Mouse (Mus musculus): ENCODE measurements around the gene Ubr1. TPM values are rescaled to one million over a fixed set of nuclear protein-coding genes. Genes with fewer than 3 reads are reported as not detected.

Gene Ubr1
- polyA plus RNA-seq, 1 experiment from 2014 or later, result 22.7 TPM

DNA sequence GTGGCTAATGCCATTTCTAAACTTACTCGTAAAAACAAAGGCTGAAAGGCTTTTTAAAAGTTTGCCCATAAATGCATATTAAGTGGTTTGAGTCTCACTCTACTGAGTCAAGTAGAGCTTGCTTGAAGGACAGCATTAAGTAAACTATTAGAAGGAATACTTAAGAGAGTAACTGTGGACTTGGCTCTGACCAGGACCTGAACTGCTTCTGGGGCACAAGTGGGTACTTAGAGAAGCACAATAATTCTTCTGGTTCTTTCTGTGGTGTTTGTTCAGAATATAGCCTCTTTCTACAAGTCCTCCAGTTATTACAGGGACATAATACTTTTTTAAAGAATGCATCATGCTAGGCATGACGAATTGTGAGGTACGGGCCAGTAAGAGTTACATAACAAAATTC, 5.0 kb downstream of the Ubr1 start:
- no peak for DNase-seq (ENCODE audit: low spot score)
- 95% methylated on average over 3 of the region's 3 CpGs for WGBS
- Histone ChIP-seq H3K4me3 (no peak overlapping the region), H3K27me3 (ENCODE audit: insufficient read depth, poor library complexity, severe bottlenecking) (no peaks in the 10 kb centered on the region), H3K27ac (no peak overlapping the region), H3K4me1 (peaks cover 12% of the 10 kb centered on the region), H3K36me3 (peaks cover 6% of the 10 kb centered on the region; the same call in 1 of the 2 replicates), H3K9me3 (no peaks in the 10 kb centered on the region)

DNA sequence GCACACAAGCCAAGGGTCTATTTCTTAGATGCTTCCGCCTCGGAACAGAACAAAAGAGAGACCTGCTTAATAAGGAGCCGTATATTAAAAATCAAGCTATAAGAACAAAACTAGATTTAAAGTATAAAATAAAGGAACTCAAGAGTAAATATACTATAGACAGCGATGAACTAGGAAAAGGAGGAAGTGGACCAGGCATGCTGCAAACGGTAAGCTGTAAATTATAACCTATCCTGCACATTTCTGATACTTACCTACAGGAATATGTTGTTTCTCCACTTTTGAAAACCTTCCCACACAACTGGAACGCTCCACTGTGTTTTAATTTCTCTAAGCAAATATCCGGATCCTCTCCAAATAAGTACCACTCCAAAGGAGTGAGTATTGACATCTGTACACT, 7.4 kb downstream of the Ubr1 start:
- Histone ChIP-seq H3K4me1 (peaks cover 4% of the 10 kb centered on the region; the same call in 1 of the 2 replicates), H3K27ac (no peak overlapping the region), H3K27me3 (ENCODE audit: insufficient read depth, poor library complexity, severe bottlenecking) (no peaks in the 10 kb centered on the region), H3K36me3 (peaks cover 15% of the 10 kb centered on the region; the same call in 1 of the 2 replicates), H3K9me3 (no peaks in the 10 kb centered on the region), H3K4me3 (no peak overlapping the region)
- no peak for DNase-seq (ENCODE audit: low spot score)
- 92% methylated on average over 7 of the region's 7 CpGs for WGBS

DNA sequence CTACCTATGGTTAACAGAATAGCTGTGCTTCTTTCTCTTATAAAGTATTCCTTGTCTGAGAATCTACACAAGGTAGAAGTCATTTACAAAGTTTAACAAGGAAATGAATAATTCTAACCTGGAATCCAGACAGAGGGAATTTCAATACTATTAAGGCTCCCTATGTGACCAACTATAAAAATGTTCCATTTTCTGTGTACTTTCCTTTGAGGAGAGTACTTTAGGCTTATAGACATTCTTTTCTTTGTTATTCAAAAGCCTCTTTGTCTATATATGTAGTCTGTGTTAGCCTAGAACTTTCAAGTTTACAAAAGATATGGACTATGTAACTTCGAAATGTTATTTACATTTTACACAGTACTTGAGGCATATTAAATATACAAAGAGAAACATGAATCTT, 10.3 kb downstream of the Ubr1 start:
- H3K27me3 ChIP-seq (ENCODE audit: insufficient read depth, poor library complexity, severe bottlenecking), result no peaks in the 10 kb centered on the region
- H3K27ac ChIP-seq, result no peak overlapping the region
- H3K4me1 ChIP-seq, result no peaks in the 10 kb centered on the region
- H3K9me3 ChIP-seq, result no peaks in the 10 kb centered on the region
- 94% methylated on average over 1 of the region's 1 CpGs for WGBS
- H3K4me3 ChIP-seq, result no peak overlapping the region
- peaks cover 24% of the 10 kb centered on the region for H3K36me3 ChIP-seq
- DNase-seq (ENCODE audit: low spot score), result no peak

DNA sequence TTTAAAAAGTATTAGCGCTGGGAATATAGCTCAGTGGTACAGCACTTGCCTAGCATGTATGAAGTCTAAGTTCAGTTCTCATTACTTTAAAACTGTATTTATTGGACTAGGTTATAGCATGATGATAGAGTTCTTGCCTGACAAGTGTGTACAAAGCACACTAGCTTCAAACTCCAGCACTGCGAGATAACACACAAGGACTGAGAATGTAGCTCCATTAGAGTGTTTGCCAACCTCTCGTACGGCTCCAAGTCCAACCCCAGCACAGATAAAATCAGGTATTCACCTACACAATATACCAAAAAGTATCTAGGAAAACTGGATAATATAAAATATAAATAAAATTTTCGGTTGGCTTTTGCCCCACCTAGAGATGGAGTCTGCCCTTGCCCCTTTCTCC, 10.7 kb downstream of the Ubr1 start:
- peaks cover 28% of the 10 kb centered on the region for H3K36me3 ChIP-seq
- no peaks in the 10 kb centered on the region for H3K4me1 ChIP-seq
- DNase-seq (ENCODE audit: low spot score), result no peak
- no peaks in the 10 kb centered on the region for H3K27me3 ChIP-seq (ENCODE audit: insufficient read depth, poor library complexity, severe bottlenecking)
- H3K27ac ChIP-seq, result no peak overlapping the region
- H3K9me3 ChIP-seq, result no peaks in the 10 kb centered on the region
- no peak overlapping the region for H3K4me3 ChIP-seq
- WGBS, result 89% methylated on average over 5 of the region's 5 CpGs

DNA sequence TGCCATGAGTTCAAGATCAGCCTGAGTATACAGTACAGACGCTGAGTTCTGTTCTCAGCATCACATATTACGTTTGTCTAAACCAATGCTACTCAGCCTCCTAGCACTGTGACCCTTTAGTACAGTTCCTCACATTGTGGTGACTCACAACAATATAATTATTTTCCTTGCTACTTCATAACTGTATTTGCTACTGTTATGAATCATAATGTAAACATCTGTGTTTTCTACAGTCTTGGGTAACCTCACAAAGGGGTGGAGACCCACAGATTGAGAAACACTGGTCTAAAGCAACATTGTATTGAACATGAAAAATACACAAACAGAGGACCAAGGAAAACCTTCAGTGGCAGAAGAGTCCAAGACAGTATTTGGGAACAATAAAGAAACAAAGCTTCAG, 11.2 kb downstream of the Ubr1 start:
- no peaks in the 10 kb centered on the region for H3K27me3 ChIP-seq (ENCODE audit: insufficient read depth, poor library complexity, severe bottlenecking)
- H3K27ac ChIP-seq, result no peak overlapping the region
- no peaks in the 10 kb centered on the region for H3K4me1 ChIP-seq
- peaks cover 33% of the 10 kb centered on the region for H3K36me3 ChIP-seq
- no peaks in the 10 kb centered on the region for H3K9me3 ChIP-seq
- H3K4me3 ChIP-seq, result no peak overlapping the region
- no peak for DNase-seq (ENCODE audit: low spot score)
- WGBS, result 86% methylated on average over 2 of the region's 2 CpGs

DNA sequence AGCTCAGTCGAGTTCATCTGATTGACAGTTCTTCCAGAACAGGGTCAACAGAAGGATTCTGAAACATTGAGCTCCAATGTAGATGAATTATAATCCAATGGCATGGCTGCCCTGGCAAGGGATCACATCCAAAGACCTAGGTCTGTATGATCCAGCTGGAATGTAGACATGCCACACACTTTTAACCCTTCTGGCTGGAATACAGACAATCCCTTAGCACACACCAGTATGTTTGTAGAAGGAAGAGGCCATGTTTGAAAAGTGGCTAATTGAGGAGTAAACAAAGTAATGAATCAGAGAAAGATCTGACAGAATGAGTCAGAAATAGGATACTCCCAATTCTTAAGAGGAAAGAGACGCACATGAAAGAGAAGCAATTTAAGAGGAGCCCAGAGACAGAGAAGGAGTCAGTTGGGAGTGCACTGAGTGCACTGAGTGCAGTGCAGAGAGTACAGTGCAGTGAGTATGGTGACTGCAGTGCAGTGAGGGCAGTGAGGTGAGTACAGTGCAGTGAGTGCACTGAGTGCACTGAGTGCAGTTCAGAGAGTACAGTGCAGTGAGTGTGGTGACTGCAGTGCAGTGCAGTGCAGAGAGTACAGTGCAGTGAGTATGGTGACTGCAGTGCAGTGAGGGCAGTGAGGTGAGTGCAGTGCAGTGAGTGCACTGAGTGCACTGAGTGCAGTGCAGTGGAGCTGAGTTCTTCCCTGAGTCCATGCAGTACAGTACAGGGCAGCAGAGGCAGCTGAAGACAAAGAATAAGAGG, 18.2 kb downstream of the Ubr1 start:
- 81% methylated on average over 2 of the region's 2 CpGs for WGBS

DNA sequence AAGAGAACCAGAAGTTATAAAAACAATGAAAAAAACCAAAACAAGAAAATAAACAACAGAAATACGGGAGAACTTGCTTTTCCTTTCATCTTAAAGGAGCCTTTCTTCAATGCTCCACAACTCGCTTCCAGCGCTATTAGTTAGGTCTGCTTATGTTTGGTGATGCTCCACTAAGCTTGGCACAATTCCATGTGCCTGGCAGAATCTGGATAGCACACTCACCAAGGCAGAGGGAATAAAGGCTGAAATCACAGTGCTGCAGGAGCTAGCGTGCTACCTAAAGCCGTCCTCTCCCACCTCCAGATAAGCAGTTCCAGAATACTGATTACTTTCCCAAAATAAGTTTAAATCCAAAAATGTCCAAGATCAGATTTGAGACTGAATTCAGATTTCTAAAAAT, 19.3 kb downstream of the Ubr1 start:
- DNase-seq (ENCODE audit: low spot score), result no peak

More for the DNA sequence above, 18.2 kb downstream of the Ubr1 start:
- DNase-seq (ENCODE audit: low spot score), result no peak
- H3K9me3 ChIP-seq, result no peaks in the 10 kb centered on the region
- peaks cover 61% of the 10 kb centered on the region for H3K36me3 ChIP-seq
- no peak overlapping the region for H3K4me3 ChIP-seq
- no peaks in the 10 kb centered on the region for H3K27me3 ChIP-seq (ENCODE audit: insufficient read depth, poor library complexity, severe bottlenecking)
- no peak overlapping the region for H3K27ac ChIP-seq
- no peaks in the 10 kb centered on the region for H3K4me1 ChIP-seq

DNA sequence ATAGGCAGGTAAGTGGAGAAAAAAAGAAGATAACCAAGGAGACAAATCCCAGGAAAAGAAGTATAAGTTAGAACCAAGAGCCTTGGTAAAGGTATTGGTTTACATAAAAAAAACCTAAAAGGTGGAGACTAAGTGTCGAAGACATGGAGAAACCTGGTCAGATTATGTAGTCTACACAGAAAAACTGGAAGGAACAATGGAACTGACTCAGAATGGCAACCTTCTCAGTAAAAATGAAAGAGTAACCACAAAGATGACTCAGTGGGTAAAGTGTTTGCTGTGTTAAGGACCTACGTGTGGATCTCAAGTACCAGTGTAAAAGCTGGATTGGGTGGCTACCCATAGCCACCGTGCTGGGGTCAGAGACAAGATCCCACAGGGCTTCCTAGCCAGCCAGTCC, 37.5 kb downstream of the Ubr1 start:
- no peak overlapping the region for H3K27ac ChIP-seq
- 89% methylated on average over 3 of the region's 3 CpGs for WGBS

More for the DNA sequence above, 19.3 kb downstream of the Ubr1 start:
- WGBS, result 87% methylated on average over 5 of the region's 5 CpGs
- peaks cover 68% of the 10 kb centered on the region for H3K36me3 ChIP-seq
- H3K27ac ChIP-seq, result no peak overlapping the region
- H3K4me1 ChIP-seq, result no peaks in the 10 kb centered on the region
- no peaks in the 10 kb centered on the region for H3K27me3 ChIP-seq (ENCODE audit: insufficient read depth, poor library complexity, severe bottlenecking)
- no peak overlapping the region for H3K4me3 ChIP-seq
- H3K9me3 ChIP-seq, result no peaks in the 10 kb centered on the region

DNA sequence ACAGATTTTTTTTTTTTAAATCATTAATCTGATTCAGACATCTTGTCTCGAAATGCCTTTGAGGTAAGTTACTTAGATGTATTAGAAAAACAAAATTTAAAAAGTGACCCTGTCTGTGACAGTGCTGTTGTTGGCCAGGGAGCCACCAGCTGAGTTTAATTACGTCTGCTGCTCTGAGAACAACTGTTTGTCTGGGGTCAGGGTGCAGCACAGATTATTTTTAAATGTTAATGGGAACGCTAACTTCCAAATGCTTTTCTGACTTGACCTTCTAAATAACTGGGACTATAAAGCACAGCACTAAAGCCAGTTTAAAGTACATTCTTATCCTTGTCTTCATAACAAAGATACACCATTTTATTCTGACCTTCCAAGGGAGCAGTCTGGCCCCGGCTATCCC, 61.0 kb downstream of the Ubr1 start:
- Histone ChIP-seq H3K36me3 (peaks cover 49% of the 10 kb centered on the region), H3K27me3 (ENCODE audit: insufficient read depth, poor library complexity, severe bottlenecking) (no peaks in the 10 kb centered on the region), H3K27ac (no peak overlapping the region), H3K4me3 (no peak overlapping the region), H3K9me3 (no peaks in the 10 kb centered on the region), H3K4me1 (no peaks in the 10 kb centered on the region)
- WGBS, result 88% methylated on average over 4 of the region's 4 CpGs
- no peak for DNase-seq (ENCODE audit: low spot score)

More for the DNA sequence above, 37.5 kb downstream of the Ubr1 start:
- H3K27me3 ChIP-seq (ENCODE audit: insufficient read depth, poor library complexity, severe bottlenecking), result no peaks in the 10 kb centered on the region
- no peak for DNase-seq (ENCODE audit: low spot score)
- H3K36me3 ChIP-seq, result peaks cover 83% of the 10 kb centered on the region
- no peaks in the 10 kb centered on the region for H3K4me1 ChIP-seq
- H3K4me3 ChIP-seq, result no peak overlapping the region
- no peaks in the 10 kb centered on the region for H3K9me3 ChIP-seq

DNA sequence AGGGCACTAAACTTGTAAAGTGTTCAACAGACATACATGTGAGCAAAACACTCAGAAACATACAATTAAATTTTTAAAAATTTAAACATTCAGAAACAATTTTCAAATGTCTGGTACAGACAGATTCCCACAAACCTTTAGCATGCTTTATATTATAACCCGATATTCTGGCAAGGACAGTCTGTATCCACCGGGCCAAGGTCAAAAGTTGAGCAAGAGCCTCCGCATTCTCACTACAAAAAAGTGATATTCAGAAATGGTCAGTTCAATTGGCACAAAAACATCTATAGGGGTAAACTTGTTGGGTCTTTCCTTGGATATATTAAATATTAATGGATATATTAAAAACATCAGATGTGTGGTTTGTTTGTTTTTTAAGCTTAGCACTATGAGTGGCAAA, 74.2 kb downstream of the Ubr1 start:
- Histone ChIP-seq H3K27me3 (ENCODE audit: insufficient read depth, poor library complexity, severe bottlenecking) (no peaks in the 10 kb centered on the region), H3K36me3 (peaks cover 86% of the 10 kb centered on the region), H3K4me1 (no peaks in the 10 kb centered on the region), H3K27ac (no peak overlapping the region), H3K9me3 (no peaks in the 10 kb centered on the region), H3K4me3 (no peak overlapping the region)
- WGBS, result 94% methylated on average over 3 of the region's 3 CpGs
- no peak for DNase-seq (ENCODE audit: low spot score)

DNA sequence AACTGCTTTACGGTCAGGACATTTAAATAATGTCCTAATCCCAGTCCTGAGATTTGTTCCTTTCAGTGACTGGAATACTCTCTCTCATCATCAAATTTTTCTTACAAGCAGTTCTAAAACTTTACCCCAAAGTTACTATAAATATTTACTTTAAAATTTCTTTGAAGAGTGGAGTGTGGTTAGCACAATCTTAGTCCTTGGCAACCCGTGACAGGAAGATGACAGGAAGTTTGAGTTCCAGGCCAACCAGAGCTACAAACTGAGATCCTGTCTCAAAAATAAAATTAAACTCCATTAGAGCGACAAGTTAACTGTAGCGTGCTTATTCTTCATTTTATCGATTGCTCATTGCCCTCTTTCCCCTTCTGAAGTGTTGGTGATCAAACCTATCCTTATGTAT, 82.9 kb downstream of the Ubr1 start:
- no peaks in the 10 kb centered on the region for H3K4me1 ChIP-seq
- no peaks in the 10 kb centered on the region for H3K27me3 ChIP-seq (ENCODE audit: insufficient read depth, poor library complexity, severe bottlenecking)
- H3K9me3 ChIP-seq, result no peaks in the 10 kb centered on the region
- DNase-seq (ENCODE audit: low spot score), result no peak
- H3K4me3 ChIP-seq, result no peak overlapping the region
- no peak overlapping the region for H3K27ac ChIP-seq
- peaks cover 67% of the 10 kb centered on the region for H3K36me3 ChIP-seq
- 88% methylated on average over 5 of the region's 5 CpGs for WGBS

DNA sequence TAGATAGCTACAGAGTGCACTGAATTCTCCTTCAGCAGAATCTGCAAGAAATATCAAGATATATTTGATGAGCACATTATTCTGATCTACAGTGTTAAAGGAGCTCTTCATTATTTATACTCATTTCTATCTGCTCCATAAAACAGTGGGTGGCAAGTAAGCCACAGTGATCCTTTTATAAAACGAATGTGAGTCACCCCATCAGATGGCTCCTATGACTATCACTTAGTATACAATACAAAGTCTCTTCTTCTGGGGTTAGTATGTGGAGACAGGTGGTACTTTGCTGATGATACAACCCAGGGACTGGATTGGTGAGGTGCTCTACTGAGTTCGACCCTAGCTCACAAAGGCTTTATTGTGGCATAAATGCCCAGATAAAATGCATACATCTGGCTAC, 97.3 kb downstream of the Ubr1 start:
- DNase-seq (ENCODE audit: low spot score), result no peak
- H3K27me3 ChIP-seq (ENCODE audit: insufficient read depth, poor library complexity, severe bottlenecking), result no peaks in the 10 kb centered on the region
- no peaks in the 10 kb centered on the region for H3K9me3 ChIP-seq
- no peak overlapping the region for H3K27ac ChIP-seq
- 77% methylated on average over 2 of the region's 2 CpGs for whole genome bisulfite sequencing
- H3K4me3 ChIP-seq, result no peak overlapping the region
- H3K36me3 ChIP-seq, result peaks cover 57% of the 10 kb centered on the region
- H3K4me1 ChIP-seq, result no peaks in the 10 kb centered on the region

DNA sequence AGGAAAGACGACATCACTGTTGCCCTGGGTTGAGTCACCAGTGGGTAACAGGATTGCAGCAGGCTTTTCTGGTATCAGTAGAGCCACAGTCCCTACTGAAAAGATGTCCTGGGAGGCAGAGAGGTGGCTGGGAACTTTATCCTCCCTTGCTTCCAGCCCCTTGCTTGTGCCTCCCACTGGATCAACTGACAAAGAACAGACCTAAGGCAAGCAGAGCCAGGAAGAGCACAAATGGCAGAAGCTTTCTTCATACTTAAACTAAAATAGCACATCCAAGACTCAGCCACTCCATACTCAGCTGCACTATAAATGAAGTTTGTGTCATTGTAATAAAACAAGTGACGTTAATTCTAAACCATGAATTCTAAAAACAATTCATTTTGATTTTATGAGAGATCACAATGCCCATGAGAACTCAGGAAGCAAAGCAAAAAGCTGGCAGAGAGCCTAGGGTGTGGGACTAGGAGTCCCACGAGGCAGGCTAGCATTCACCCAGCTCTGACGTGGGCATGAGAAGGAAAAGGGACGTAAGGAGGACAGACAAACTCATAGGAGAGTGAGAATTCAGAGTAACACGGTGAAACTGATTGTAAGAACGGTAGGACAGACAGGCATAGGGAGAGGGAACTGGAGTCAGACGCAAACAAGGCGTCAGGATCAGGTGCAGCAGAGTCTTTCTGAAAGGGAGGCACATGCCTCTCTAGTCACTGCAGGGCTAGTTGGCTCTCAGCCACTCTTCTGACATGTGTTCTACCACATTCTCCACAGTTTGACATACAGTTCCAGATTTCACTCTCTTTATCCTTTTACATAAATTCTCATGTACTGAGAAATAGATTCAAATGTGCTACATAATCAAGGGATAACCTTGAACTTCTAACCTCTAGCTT, 98.8 kb downstream of the Ubr1 start:
- WGBS, result 74% methylated on average over 9 of the region's 9 CpGs
- Histone ChIP-seq H3K4me3 (no peak overlapping the region), H3K9me3 (no peaks in the 10 kb centered on the region), H3K27me3 (ENCODE audit: insufficient read depth, poor library complexity, severe bottlenecking) (no peaks in the 10 kb centered on the region), H3K27ac (peak overlapping the region; percentile 62), H3K36me3 (peaks cover 60% of the 10 kb centered on the region), H3K4me1 (no peaks in the 10 kb centered on the region)
- DNase-seq (ENCODE audit: low spot score), result no peak

Data from heart, embryonic 10.5 days (tissue).